Mouse (Mus musculus) brain, embryonic 14.5 days (tissue): ENCODE measurements around the gene Dlgap1. TPM values are rescaled to one million over a fixed set of nuclear protein-coding genes. Genes with fewer than 3 reads are reported as not detected.

Experiments
- DNase-seq: peaks from one replicate; pipeline ENCODE4 v3.0.0-alpha.2; 2011; ENCODE audit warnings: low read depth
- CTCF ChIP-seq: fragments of 200-500 bp; IDR thresholded peaks from 2 replicates; pipeline ENCODE4 v1.5.1; 2012; ENCODE audit warnings: inconsistent platforms, mild to moderate bottlenecking, moderate library complexity, borderline replicate concordance; ENCODE audit not compliant: insufficient read depth, insufficient read length; ENCODE audit errors: extremely low read depth
- POLR2A ChIP-seq: fragments of 200-500 bp; IDR thresholded peaks from 2 replicates; pipeline ENCODE4 v1.6.1; 2012; ENCODE audit warnings: mild to moderate bottlenecking, inconsistent platforms, borderline replicate concordance; ENCODE audit not compliant: poor library complexity, insufficient read depth, insufficient read length, severe bottlenecking; ENCODE audit errors: extremely low read depth
- polyA plus RNA-seq: library from polyadenylated mRNA; depleted of rRNA; stranded (reverse); fragments of >200 nt; gene quantifications from 2 replicates; pipeline ENCODE4 v1.2.3, GENCODE M21; 2012

Gene Dlgap1
- polyA plus RNA-seq, 1 experiment, result 25.4 TPM

DNA sequence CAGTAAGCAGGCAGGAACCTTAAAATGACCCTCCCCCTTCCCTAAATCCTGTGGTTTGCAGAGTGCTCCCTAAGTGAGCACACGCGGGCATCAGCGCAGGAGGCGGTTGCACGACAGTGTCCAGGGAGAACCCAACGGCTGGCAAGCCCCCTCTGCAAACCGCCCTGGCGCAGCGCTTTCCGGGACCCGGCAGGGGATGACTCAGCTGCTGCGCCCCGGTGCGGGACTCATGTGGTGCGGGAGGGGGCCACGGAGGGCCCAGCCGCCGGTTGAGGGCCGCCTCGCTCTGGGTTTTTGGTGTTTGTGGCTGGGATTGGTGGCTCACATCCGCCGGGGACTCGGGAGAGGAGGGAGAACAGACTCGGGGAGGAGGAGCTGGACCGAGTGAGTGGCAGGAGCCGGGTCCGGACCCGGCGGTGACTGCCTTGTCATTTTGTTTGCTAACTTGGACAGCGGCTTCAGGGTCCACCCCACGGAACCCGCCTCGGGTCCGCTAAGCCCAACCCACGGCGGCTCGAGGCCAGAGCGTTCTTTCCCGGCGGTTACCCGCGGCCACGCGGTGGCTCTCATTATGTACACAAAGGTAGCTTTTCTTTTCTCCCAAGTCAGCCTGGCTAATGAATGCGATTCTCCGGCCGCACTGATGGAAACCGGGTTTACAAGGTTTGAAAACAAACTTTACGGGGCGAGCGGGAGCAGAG lies 884.0 kb downstream of the Dlgap1 start:
- TF ChIP-seq POLR2A (peak; percentile 24; the same call in 1 of the 2 replicates), CTCF (no peak)

DNA sequence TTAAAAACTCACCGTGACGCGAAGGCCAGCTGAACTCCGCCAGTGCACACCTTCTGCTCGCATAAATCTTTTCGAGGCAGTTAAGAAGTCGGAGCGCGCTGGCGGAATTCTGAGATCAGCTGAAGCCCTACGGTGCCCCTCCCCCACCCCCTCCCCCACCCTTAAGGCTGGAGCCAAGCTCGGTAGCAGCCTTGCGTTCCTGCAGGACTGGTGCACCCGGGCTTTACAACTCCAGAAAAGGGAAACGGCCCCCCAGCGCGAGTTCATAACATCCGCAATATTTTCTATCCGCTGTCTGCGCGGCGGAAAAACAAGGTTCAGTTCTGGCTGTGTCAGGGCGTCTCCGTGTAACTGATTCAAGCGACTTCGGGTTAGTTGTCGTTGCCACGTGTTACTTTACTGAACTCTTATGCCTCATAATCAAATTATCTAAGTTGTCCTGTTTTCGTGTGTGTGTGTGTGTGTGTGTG lies 884.6 kb downstream of the Dlgap1 start, which contains the start of gene Tgif1:
TSS of gene Tgif1 (minus strand) at position 111 of the 470 bp plus-strand sequence.
- TF ChIP-seq POLR2A, result no peak
- TF ChIP-seq CTCF, result no peak
- DNase-seq, result peak; percentile 75

More for the DNA sequence above, 884.0 kb downstream of the Dlgap1 start:
- peak; percentile 84 for DNase-seq

DNA sequence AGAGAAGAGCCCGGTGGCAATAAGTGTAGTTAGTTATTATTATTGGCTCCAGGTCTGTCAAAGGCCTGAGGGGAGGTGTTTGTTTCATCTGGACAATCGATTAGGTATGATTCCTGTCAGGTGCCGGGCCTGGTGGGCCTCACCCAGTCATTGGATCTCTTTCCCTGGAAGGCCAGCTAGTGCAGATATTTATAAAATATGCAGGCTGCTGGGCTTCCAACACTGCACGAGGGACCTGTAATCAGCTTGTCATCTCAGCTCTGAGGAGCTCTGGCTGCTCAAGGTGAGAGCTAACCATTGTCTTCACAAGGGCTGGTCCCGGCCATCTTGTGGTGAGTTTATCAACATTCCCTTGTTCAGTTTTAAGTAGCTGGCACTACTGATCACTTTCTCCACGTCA lies 885.1 kb downstream of the Dlgap1 start:
- peak; percentile 17 for DNase-seq
- no peak for TF ChIP-seq POLR2A
- no peak for TF ChIP-seq CTCF

DNA sequence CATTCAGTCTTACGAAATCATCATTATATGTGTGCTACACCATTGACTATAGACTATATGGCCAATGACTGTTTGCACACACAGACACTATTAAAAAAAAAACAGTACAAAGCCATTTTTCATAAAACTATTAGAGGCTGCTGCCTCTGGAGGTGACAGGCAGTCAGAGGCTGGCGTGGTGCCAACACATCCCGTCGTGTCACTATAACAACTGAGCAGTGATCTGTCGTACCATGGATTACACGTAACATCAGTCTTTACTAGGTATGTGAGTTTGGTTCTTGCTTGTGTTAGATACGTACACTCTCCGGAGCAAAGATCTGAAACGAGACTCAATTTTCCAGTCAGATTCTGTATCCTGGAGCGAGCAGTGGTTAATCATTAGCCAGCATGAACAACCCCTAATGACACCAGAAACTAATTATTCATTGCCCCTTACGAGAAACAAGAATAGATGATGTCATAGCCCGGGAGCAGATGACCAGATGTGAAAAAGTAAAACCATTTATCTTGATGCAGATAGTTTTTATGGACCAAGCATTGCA lies 888.1 kb downstream of the Dlgap1 start:
- peak; percentile 56 for DNase-seq
- TF ChIP-seq CTCF (no peak), POLR2A (no peak)

DNA sequence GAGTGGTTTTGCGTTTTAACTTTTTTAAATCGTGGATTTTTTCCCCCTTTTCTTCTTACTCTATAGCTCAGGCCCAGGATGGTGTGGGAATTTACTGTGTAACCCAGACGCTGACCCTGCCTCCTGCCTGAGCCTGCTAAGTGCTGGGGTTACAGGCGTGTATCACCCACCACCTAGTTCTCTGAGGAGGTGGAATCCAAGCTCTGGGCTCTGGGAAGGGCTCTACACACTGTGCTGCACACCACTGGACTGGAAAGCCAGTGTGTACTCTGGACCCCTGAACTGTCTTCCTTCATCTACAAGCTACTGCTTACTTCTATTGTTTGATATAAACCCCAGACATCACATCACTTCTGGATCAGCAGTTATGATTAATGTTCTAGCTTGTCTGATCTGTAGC lies 889.9 kb downstream of the Dlgap1 start:
- no peak for DNase-seq
- TF ChIP-seq POLR2A (no peak), CTCF (no peak)

DNA sequence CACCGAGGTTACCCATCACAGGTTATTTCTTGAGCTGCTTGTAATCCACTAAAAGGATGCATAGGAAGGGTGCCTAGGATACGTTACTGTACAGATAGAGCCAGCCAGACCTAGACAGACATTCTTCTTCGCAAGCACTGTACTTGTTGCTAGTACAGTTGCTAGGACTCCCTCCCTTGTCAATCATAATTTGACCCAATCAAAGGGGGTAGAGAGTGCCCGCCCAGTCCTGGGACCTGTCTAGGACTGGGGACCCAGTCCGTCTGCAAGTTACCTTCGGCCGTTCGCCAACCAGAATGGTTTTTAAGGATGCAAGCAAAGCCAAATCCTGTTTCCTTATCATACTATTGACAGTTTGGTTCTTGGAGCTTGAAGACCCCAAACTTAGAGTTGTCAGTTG lies 895.2 kb downstream of the Dlgap1 start:
- TF ChIP-seq POLR2A (no peak), CTCF (no peak)
- no peak for DNase-seq

DNA sequence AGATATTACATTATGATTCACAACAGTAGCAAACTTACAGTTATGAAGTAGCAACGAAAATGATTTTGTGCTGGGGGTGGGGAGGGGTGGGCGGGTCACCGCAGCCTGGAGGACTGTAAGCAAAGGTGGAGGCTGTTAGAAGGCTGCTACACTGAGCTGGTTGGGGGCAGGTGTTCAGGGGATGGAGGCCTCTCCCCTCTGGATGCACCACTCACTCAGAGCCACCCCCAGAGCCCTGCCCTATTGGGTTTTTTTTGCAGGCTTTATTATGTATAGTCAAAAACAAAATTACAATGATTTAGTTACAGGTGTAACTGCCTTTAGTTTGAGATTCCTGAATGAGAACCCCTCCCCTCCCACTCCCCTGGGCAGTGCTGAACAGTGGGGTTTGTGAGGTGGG lies 895.8 kb downstream of the Dlgap1 start:
- TF ChIP-seq POLR2A (no peak), CTCF (no peak)
- DNase-seq, result no peak

DNA sequence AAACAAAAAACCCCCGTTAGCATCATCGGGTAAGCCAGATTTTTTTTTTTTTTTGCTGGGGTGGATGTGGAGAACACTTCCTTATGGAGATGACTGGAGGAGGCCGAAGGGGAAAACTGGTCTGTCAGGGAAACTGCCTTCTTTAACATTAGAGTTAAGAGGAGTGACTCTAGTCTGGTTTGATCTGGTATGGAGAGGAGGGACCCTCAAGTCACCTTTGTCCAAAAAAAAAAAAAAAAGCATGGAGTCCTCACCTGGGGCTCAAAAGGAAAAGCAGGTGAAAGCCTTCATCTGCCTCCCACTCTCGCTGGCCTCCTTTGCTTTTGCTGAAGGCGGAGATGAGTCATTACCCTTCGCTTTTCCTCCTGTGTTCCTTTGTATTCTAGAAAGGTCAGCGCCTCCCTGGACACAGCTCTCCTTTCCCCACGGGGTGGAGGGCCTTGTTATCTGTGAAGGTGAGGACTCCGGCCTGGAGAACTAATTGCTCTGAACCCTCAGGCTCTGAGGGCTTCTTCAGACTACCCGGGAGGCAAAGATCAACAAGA lies 896.3 kb downstream of the Dlgap1 start:
- no peak for TF ChIP-seq POLR2A
- TF ChIP-seq CTCF, result no peak
- no peak for DNase-seq

DNA sequence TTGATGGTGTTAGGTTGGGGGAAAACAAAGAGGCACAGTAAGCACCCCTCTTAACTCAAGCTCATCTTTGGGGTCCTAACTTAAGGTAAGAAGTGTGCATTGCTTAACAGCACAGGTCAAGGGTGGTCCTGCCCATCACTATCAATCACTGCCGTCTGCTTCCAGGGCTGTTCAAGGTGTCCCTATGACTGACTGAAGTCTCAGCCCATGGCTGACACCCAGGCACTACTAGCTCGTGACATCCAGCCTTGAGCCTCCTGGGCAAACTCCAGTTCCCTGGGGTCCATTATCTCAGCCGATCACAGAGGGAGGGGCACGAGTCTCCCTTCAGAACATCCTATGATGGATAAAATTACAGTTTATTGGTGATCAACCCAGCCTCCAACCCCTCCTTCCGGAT lies 897.2 kb downstream of the Dlgap1 start:
- DNase-seq, result no peak
- TF ChIP-seq CTCF (no peak), POLR2A (no peak)

DNA sequence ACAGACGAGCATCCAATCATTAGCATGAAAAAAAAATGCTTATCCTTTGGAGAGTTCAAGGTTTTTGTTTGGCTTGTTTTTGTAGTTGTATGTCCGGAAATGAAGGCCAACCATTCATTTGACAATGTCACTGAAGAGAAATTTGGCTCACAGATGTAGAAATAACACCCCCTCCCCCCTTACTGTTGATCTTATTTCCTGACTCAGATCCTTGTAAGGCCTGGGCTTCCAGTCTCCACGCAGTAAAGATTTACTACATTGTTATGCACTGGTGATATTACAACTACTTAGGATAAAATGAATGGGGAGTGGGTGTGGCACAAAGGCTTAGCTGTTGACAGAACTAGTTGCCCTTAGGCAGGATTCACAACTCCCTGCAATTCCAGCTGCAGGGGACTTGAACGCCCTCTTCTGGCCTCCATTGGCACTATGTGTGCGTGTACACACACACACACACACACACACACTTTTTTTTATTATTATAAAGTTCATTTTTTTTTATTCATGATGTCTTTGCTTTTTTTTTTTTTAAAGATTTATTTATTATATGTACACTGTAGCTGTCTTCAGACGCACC lies 897.8 kb downstream of the Dlgap1 start:
- TF ChIP-seq POLR2A (no peak), CTCF (no peak)
- DNase-seq, result no peak

DNA sequence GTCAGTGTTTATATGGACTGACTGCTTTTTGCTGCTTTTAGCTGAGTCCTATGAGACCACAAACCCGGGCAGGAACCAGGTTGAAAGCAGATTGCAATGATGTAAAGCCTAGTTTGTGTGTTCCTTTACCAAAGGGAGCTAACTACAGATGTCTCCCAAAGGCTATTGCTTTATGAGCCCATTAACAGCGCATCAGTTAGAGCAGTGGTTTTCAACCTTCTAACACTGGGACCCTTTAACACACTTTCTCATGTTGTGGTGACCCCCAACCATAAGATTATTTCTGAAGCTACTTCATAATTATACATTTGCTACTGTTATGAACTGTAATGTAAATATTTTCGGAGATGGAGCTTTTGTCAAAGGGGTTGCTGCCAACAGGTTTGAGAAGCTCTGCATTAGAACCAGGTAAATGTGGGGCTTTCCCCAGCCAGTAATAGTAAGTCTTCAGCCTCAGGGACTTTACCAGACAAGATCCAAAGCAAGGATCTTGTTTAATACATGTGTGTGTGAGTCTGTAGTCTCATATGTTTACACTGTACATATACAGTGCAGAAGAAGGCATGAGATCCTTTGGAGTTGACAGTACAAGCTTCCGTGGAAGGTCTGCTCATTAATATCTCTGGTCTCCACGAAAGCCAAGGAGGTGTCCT lies 899.8 kb downstream of the Dlgap1 start:
- DNase-seq, result no peak
- TF ChIP-seq CTCF, result no peak
- no peak for TF ChIP-seq POLR2A

DNA sequence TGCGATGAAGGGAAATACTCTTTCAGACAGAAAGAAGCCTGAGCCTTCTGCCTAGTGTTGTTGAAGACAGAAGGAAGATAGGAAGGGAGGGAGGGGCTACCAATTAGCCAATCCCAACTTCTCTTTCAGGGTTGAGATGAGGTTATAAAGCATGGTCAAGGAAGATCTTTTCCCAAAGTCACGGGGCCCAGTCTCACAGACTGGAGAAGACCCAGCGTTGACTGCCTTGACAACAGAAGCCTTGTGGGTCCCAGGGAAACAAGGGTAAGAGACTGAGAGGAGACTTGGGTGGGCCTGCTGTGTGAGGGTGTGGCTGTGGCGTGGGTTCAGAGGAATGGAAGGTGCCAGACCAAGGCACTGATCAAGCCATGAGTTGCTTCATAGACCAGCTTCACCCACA lies 901.7 kb downstream of the Dlgap1 start:
- no peak for DNase-seq
- no peak for TF ChIP-seq CTCF
- TF ChIP-seq POLR2A, result no peak
